Mouse (Mus musculus): Measurements from ENCODE around the gene Ppara. TPM values are rescaled to one million over a fixed set of nuclear protein-coding genes. Genes with fewer than 3 reads are reported as not detected.

The Ppara gene
- polyA plus RNA-seq, 1 experiment from 2014 or later: 0.31 TPM

DNA sequence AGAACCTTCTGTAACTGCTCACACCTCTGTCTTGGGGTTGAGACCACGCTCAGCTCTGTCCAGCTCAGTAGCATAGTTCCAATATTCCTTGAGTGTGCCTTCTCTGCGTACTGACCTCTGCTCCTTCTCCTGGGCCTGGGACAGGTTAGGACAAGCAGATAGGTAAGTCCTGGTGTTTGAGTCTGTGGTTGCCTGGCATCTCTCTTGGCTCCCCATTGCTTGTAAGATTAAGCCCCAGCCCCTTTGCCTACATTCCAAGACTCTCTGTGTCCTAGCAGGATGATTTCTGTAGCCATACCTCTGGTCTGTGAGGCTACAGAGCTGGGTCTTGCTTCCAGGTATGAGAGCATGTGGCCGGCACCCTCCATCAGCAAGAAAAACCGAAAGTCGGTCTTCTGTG lies 6.6 kb upstream of the Ppara start:
- H3K27me3 ChIP-seq (ENCODE audit: control insufficient read depth, insufficient read depth, low read length): peaks cover 7% of the 10 kb centered on the region; the same call in 1 of the 2 replicates
- WGBS: 90% methylated on average over 5 of the region's 5 CpGs

DNA sequence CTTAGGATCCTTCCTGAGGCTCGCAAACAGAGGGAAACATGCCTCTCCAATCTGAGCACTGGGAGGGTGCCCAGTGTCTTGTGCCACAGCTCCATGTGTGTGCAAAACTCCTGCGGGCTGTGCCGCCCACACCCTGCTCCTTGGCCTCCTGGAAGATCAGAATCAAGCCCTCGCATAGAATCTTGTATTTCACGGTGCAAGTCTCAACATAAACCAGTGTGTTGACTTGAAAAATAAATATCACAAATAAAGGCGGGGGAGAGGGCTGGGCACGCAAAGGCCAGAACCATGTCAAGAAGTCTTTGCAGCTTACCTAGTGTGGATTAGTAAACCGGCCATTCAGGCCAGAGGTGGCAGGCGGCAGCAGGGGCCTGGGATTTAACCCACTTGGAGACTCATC lies 5.5 kb upstream of the Ppara start:
- Histone ChIP-seq H3K9me3 (ENCODE audit: control insufficient read depth, low read length) (no peaks in the 10 kb centered on the region), H3K27me3 (ENCODE audit: control insufficient read depth, insufficient read depth, low read length) (peaks cover 17% of the 10 kb centered on the region), H3K27ac (ENCODE audit: low read depth, low read length) (no peak overlapping the region), H3K4me3 (ENCODE audit: low read depth, low read length) (no peak overlapping the region), H3K4me1 (replicated peaks; ENCODE audit: control insufficient read depth, insufficient read depth, low read length) (no peaks in the 10 kb centered on the region), H3K9ac (ENCODE audit: low read length) (no peak overlapping the region), H3K36me3 (ENCODE audit: control insufficient read depth, insufficient read depth, low read length) (no peaks in the 10 kb centered on the region), H3K4me2 (ENCODE audit: low read depth, low read length, severe bottlenecking) (no peak overlapping the region)
- 81% methylated on average over 9 of the region's 9 CpGs for WGBS
- ATAC-seq (replicated peaks; ENCODE audit: low FRiP score) (no peak), DNase-seq (ENCODE audit: low spot score) (no peak)

More for the DNA sequence above, 6.6 kb upstream of the Ppara start:
- ATAC-seq (replicated peaks; ENCODE audit: low FRiP score) (no peak), DNase-seq (ENCODE audit: low spot score) (no peak)
- no peaks in the 10 kb centered on the region for H3K36me3 ChIP-seq (ENCODE audit: control insufficient read depth, insufficient read depth, low read length)
- H3K4me2 ChIP-seq (ENCODE audit: low read depth, low read length, severe bottlenecking): no peak overlapping the region
- no peaks in the 10 kb centered on the region for H3K4me1 ChIP-seq (replicated peaks; ENCODE audit: control insufficient read depth, insufficient read depth, low read length)
- H3K9me3 ChIP-seq (ENCODE audit: control insufficient read depth, low read length): no peaks in the 10 kb centered on the region
- H3K27ac ChIP-seq (ENCODE audit: low read depth, low read length): no peak overlapping the region
- no peak overlapping the region for H3K9ac ChIP-seq (ENCODE audit: low read length)
- H3K4me3 ChIP-seq (ENCODE audit: low read depth, low read length): no peak overlapping the region

DNA sequence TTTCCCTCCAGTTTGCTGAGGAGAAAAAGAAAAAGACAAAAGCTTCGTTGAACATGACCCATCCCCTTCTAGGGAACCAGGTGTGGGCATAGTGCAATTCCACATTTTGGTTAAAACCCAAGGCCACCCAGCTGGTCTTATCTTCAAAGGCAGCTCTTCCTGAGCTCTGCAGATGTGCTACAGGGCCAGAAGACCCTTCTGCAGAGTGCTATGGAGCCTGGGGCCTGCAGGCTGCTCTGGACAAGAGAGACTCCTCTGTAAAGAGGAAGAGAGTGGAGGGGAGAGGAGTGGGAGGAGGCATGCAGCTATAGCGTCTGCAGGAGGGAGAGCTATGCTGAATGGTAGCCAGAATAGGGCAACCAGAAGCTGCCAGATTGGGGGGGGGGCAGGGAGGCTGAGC lies 4.8 kb upstream of the Ppara start:
- Histone ChIP-seq H3K27ac (ENCODE audit: low read depth, low read length) (no peak overlapping the region), H3K9me3 (ENCODE audit: control insufficient read depth, low read length) (no peaks in the 10 kb centered on the region), H3K4me3 (ENCODE audit: low read depth, low read length) (no peak overlapping the region), H3K27me3 (ENCODE audit: control insufficient read depth, insufficient read depth, low read length) (peaks cover 25% of the 10 kb centered on the region), H3K4me1 (replicated peaks; ENCODE audit: control insufficient read depth, insufficient read depth, low read length) (peaks cover 2% of the 10 kb centered on the region; the same call in 1 of the 2 replicates), H3K9ac (ENCODE audit: low read length) (no peak overlapping the region), H3K4me2 (ENCODE audit: low read depth, low read length, severe bottlenecking) (no peak overlapping the region), H3K36me3 (ENCODE audit: control insufficient read depth, insufficient read depth, low read length) (no peaks in the 10 kb centered on the region)
- 64% methylated on average over 2 of the region's 2 CpGs for WGBS
- no peak for ATAC-seq (replicated peaks; ENCODE audit: low FRiP score)
- no peak for DNase-seq (ENCODE audit: low spot score)

DNA sequence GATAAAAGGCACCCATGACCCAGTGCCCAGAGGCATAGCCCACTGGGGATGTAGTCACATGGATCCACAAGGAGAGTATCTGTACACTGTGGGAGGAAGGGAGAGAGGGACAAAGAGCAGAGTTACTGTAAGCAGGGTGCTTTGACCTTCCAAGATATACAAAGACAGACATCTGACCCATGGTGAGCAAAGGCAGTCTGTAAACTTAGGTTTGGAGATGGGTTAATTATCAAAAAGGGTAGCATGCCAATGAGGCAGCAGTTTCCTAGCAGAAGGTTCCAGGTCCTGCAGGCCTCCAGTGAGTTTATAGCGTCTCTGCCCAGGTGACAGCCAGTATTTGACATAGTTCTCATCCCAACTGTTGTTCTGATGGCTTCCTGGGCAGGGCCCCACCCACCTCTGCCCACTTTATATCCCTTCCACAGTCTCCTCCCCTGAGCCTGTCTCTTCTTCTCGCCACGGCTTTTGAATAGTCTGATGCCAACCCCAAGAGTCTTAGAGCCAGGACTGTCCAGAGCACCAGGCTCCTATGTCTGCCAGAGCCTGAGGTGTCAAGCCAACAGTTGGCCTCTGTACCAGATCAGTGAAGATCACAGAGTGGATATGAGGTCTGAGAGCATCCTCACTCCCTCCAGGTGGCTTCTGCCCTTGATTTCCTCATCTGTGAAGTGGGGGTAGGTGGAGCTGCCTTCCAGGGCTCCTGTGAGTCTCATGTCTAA lies 2.7 kb upstream of the Ppara start:
- 83% methylated on average over 3 of the region's 3 CpGs for WGBS
- Histone ChIP-seq H3K36me3 (ENCODE audit: control insufficient read depth, insufficient read depth, low read length) (no peaks in the 10 kb centered on the region), H3K27ac (ENCODE audit: low read depth, low read length) (no peak overlapping the region), H3K9ac (ENCODE audit: low read length) (no peak overlapping the region), H3K9me3 (ENCODE audit: control insufficient read depth, low read length) (no peaks in the 10 kb centered on the region), H3K4me1 (replicated peaks; ENCODE audit: control insufficient read depth, insufficient read depth, low read length) (peaks cover 2% of the 10 kb centered on the region; the same call in 1 of the 2 replicates), H3K4me2 (ENCODE audit: low read depth, low read length, severe bottlenecking) (no peak overlapping the region), H3K4me3 (ENCODE audit: low read depth, low read length) (no peak overlapping the region), H3K27me3 (ENCODE audit: control insufficient read depth, insufficient read depth, low read length) (peaks cover 45% of the 10 kb centered on the region)
- DNase-seq (ENCODE audit: low spot score) (no peak), ATAC-seq (replicated peaks; ENCODE audit: low FRiP score) (no peak)

DNA sequence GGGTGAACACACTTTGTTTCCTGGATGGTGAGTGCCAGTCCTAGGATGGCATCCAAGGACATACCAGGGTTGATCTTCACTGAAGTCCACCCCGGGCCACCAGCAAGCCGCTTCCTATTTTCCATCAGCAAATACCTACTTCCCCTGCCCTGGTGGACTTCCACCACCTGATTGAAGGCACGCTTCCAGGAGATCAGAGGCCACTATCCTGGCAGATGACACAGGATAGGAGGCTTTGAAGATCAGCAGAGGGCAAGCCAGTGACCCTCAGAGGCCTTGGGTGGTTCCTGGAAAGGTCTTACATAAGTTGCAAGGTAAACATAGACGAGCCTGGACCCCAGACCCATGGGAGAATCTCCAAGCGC lies 2.2 kb upstream of the Ppara start:
- no peak overlapping the region for H3K4me3 ChIP-seq (ENCODE audit: low read depth, low read length)
- H3K9me3 ChIP-seq (ENCODE audit: control insufficient read depth, low read length): no peaks in the 10 kb centered on the region
- H3K4me2 ChIP-seq (ENCODE audit: low read depth, low read length, severe bottlenecking): no peak overlapping the region
- ATAC-seq (replicated peaks; ENCODE audit: low FRiP score) (no peak), DNase-seq (ENCODE audit: low spot score) (no peak)
- H3K4me1 ChIP-seq (replicated peaks; ENCODE audit: control insufficient read depth, insufficient read depth, low read length): peaks cover 2% of the 10 kb centered on the region; the same call in 1 of the 2 replicates
- no peak overlapping the region for H3K27ac ChIP-seq (ENCODE audit: low read depth, low read length)
- no peaks in the 10 kb centered on the region for H3K36me3 ChIP-seq (ENCODE audit: control insufficient read depth, insufficient read depth, low read length)
- H3K9ac ChIP-seq (ENCODE audit: low read length): no peak overlapping the region
- WGBS: 76% methylated on average over 5 of the region's 5 CpGs
- peaks cover 48% of the 10 kb centered on the region for H3K27me3 ChIP-seq (ENCODE audit: control insufficient read depth, insufficient read depth, low read length)

DNA sequence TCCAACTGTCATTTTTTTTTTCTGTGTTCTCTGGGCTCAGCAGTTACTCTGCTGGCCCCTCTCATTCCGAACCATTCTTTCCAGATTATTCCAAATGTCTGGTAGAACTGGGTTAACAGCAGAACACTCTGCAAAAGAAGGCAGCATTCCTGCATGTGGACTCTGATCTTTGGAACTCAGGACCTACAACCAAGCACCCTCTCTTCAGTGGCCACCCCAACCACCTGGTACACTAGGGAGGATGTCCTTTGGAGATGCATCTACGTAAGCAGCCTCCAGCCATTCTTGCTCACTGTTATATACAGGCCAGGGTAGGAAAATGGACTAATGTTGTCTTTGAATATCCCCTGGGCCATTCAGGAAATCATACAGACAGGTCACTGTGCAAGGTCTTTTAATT lies 1.1 kb upstream of the Ppara start:
- H3K36me3 ChIP-seq (ENCODE audit: control insufficient read depth, insufficient read depth, low read length): no peaks in the 10 kb centered on the region
- H3K4me2 ChIP-seq (ENCODE audit: low read depth, low read length, severe bottlenecking): no peak overlapping the region
- no peak overlapping the region for H3K27ac ChIP-seq (ENCODE audit: low read depth, low read length)
- ATAC-seq (replicated peaks; ENCODE audit: low FRiP score): no peak
- no peak overlapping the region for H3K4me3 ChIP-seq (ENCODE audit: low read depth, low read length)
- 81% methylated on average over 2 of the region's 2 CpGs for WGBS
- H3K27me3 ChIP-seq (ENCODE audit: control insufficient read depth, insufficient read depth, low read length): peaks cover 53% of the 10 kb centered on the region
- H3K9ac ChIP-seq (ENCODE audit: low read length): no peak overlapping the region
- peaks cover 2% of the 10 kb centered on the region; the same call in 1 of the 2 replicates for H3K4me1 ChIP-seq (replicated peaks; ENCODE audit: control insufficient read depth, insufficient read depth, low read length)
- no peak for DNase-seq (ENCODE audit: low spot score)
- H3K9me3 ChIP-seq (ENCODE audit: control insufficient read depth, low read length): no peaks in the 10 kb centered on the region

- no peak overlapping the region for H3K9ac ChIP-seq (ENCODE audit: low read length)
- 47% methylated on average over 8 of the region's 8 CpGs for WGBS
- H3K4me2 ChIP-seq (ENCODE audit: low read depth, low read length, severe bottlenecking): no peak overlapping the region
- H3K27ac ChIP-seq (ENCODE audit: low read depth, low read length): no peak overlapping the region
- ATAC-seq (replicated peaks; ENCODE audit: low FRiP score): no peak
- H3K9me3 ChIP-seq (ENCODE audit: control insufficient read depth, low read length): no peaks in the 10 kb centered on the region
- no peak for DNase-seq (ENCODE audit: low spot score)
- H3K36me3 ChIP-seq (ENCODE audit: control insufficient read depth, insufficient read depth, low read length): no peaks in the 10 kb centered on the region
- peaks cover 2% of the 10 kb centered on the region; the same call in 1 of the 2 replicates for H3K4me1 ChIP-seq (replicated peaks; ENCODE audit: control insufficient read depth, insufficient read depth, low read length)
- H3K27me3 ChIP-seq (ENCODE audit: control insufficient read depth, insufficient read depth, low read length): peaks cover 53% of the 10 kb centered on the region
- no peak overlapping the region for H3K4me3 ChIP-seq (ENCODE audit: low read depth, low read length)
Observed at GRCm38 (mm10) chr15:85734148-85734547, 635 bp upstream of the Ppara start.

GRCm38 (mm10) chr15:85735063-85735835 lies 466 bp downstream of the Ppara start:
- H3K9me3 ChIP-seq (ENCODE audit: control insufficient read depth, low read length): no peaks in the 10 kb centered on the region
- ATAC-seq (replicated peaks; ENCODE audit: low FRiP score) (peak; percentile 92), DNase-seq (ENCODE audit: low spot score) (peak; percentile 91)
- no peaks in the 10 kb centered on the region for H3K36me3 ChIP-seq (ENCODE audit: control insufficient read depth, insufficient read depth, low read length)
- peaks cover 2% of the 10 kb centered on the region; the same call in 1 of the 2 replicates for H3K4me1 ChIP-seq (replicated peaks; ENCODE audit: control insufficient read depth, insufficient read depth, low read length)
- H3K27ac ChIP-seq (ENCODE audit: low read depth, low read length): no peak overlapping the region
- peak overlapping the region; percentile 63 for H3K4me3 ChIP-seq (ENCODE audit: low read depth, low read length)
- H3K9ac ChIP-seq (ENCODE audit: low read length): peak overlapping the region; percentile 50
- under 1% methylated on average over 76 of the region's 78 CpGs for WGBS
- peaks cover 53% of the 10 kb centered on the region for H3K27me3 ChIP-seq (ENCODE audit: control insufficient read depth, insufficient read depth, low read length)
- peak overlapping the region; percentile 88 for H3K4me2 ChIP-seq (ENCODE audit: low read depth, low read length, severe bottlenecking)
